Mouse (Mus musculus) CH12.LX (cell line): Measurements from ENCODE around the gene Mn1. TPM values are rescaled to one million over a fixed set of nuclear protein-coding genes. Genes with fewer than 3 reads are reported as not detected.

ENCODE experiments used
- DNase-seq: peaks from one replicate; pipeline ENCODE4 v3.0.0-alpha.2; 2013; ENCODE audit errors: extremely low read depth
- H3K27ac ChIP-seq: 2 replicates; pipeline ENCODE4 v1.5.1; 2012; ENCODE audit warnings: low read depth, mild to moderate bottlenecking, control low read depth, moderate library complexity; ENCODE audit not compliant: insufficient read depth
- H3K27me3 ChIP-seq: replicated peaks from 2 replicates; pipeline ENCODE3; 2012; ENCODE audit warnings: inconsistent platforms
- H3K36me3 ChIP-seq, 2 experiments: replicated peaks in 1 of 2; 2 replicates each; pipeline versions ENCODE3 to v1.6.1; 2012; ENCODE audit warnings: inconsistent platforms in 1 of 2, low read length in 1 of 2, mild to moderate bottlenecking in 1 of 2, mixed read lengths in 1 of 2, moderate library complexity in 1 of 2; ENCODE audit not compliant: control insufficient read depth in 1 of 2, insufficient read depth in 1 of 2
- H3K4me1 ChIP-seq, 2 experiments: 2 replicates each; pipeline ENCODE4 v1.6.1; 2012; ENCODE audit warnings: inconsistent platforms in 1 of 2, moderate library complexity in 1 of 2; ENCODE audit not compliant: insufficient read depth in 2 of 2, control insufficient read depth in 1 of 2
- H3K4me2 ChIP-seq: 2 replicates; pipeline ENCODE4 v1.6.1; 2012; ENCODE audit warnings: low read depth, mild to moderate bottlenecking, control low read depth; ENCODE audit not compliant: poor library complexity, insufficient read depth, severe bottlenecking
- H3K4me3 ChIP-seq, 3 experiments: fragments of 150-350 bp in 1 of 3; sonication (generic) in 1 of 3; replicated peaks in 1 of 3; 2 replicates each; pipeline versions ENCODE3 to v1.5.1; 2011 to 2012; ENCODE audit warnings: low read depth in 2 of 3, low read length in 2 of 3, mild to moderate bottlenecking in 2 of 3, moderate library complexity in 2 of 3, control low read depth in 1 of 3, improper control_type of control experiment in 1 of 3, inconsistent platforms in 1 of 3, mixed read lengths in 1 of 3; ENCODE audit not compliant: poor library complexity in 1 of 3
- H3K79me2 ChIP-seq: replicated peaks from 2 replicates; pipeline ENCODE4 v1.6.1; 2012; ENCODE audit warnings: mild to moderate bottlenecking, moderate library complexity; ENCODE audit not compliant: control insufficient read depth, poor library complexity, insufficient read depth, severe bottlenecking; ENCODE audit errors: extremely low read depth
- H3K9ac ChIP-seq: 2 replicates; pipeline ENCODE4 v1.6.1; 2012; ENCODE audit warnings: low read depth, mild to moderate bottlenecking, control low read depth, moderate library complexity; ENCODE audit not compliant: insufficient read depth
- H3K9me3 ChIP-seq: replicated peaks from 2 replicates; pipeline ENCODE3; 2012; ENCODE audit warnings: low read length, inconsistent platforms, mixed read lengths
- CTCF ChIP-seq, 2 experiments: IDR thresholded peaks in 1 of 2; conservative IDR thresholded peaks in 1 of 2; 2 replicates each; pipeline ENCODE4 v1.5.1; 2011 to 2012; ENCODE audit warnings: low read depth in 2 of 2, low read length in 2 of 2, improper control_type of control experiment in 1 of 2, inconsistent platforms in 1 of 2, mild to moderate bottlenecking in 1 of 2, moderate library complexity in 1 of 2
- E2F4 ChIP-seq: IDR thresholded peaks from 2 replicates; pipeline ENCODE4 v1.6.1; 2011; ENCODE audit warnings: low read depth, low read length, improper control_type of control experiment; ENCODE audit not compliant: insufficient replicate concordance
- ELF1 ChIP-seq: IDR thresholded peaks from 2 replicates; pipeline ENCODE4 v1.6.1; 2014; ENCODE audit warnings: low read depth, mild to moderate bottlenecking, inconsistent platforms, low read length, improper control_type of control experiment
- GABPA ChIP-seq: IDR thresholded peaks from 2 replicates; pipeline ENCODE4 v1.6.1; 2012; ENCODE audit warnings: low read depth, low read length, improper control_type of control experiment, inconsistent platforms; ENCODE audit not compliant: insufficient replicate concordance
- JUN ChIP-seq: IDR thresholded peaks from 2 replicates; pipeline ENCODE4 v1.6.1; 2011; ENCODE audit warnings: low read depth, mild to moderate bottlenecking, low read length, improper control_type of control experiment, moderate library complexity; ENCODE audit not compliant: insufficient read depth
- MEF2A ChIP-seq: IDR thresholded peaks from 2 replicates; pipeline ENCODE4 v1.6.1; 2014; ENCODE audit warnings: low read depth, mild to moderate bottlenecking, inconsistent platforms, low read length, improper control_type of control experiment, borderline replicate concordance
- MXI1 ChIP-seq: IDR thresholded peaks from 2 replicates; pipeline ENCODE4 v1.6.1; 2011; ENCODE audit warnings: mild to moderate bottlenecking, low read depth, low read length, improper control_type of control experiment
- MYC ChIP-seq: IDR thresholded peaks from 2 replicates; pipeline ENCODE4 v1.6.1; 2011; ENCODE audit warnings: low read depth, mild to moderate bottlenecking, improper control_type of control experiment, low read length
- NRF1 ChIP-seq: IDR thresholded peaks from 2 replicates; pipeline ENCODE4 v1.6.1; 2014; ENCODE audit warnings: low read depth, mild to moderate bottlenecking, inconsistent platforms, low read length, improper control_type of control experiment, moderate library complexity
- RCOR1 ChIP-seq: conservative IDR thresholded peaks from 2 replicates; pipeline ENCODE4 v1.6.1; 2012; ENCODE audit warnings: low read depth, mild to moderate bottlenecking, inconsistent platforms, low read length, improper control_type of control experiment
- USF2 ChIP-seq: conservative IDR thresholded peaks from 2 replicates; pipeline ENCODE4 v1.6.1; 2011; ENCODE audit warnings: low read depth, low read length, improper control_type of control experiment
- ZNF384 ChIP-seq: IDR thresholded peaks from 2 replicates; pipeline ENCODE4 v1.6.1; 2012; ENCODE audit warnings: low read depth, low read length, improper control_type of control experiment, inconsistent platforms
- dilution Hi-C: fragments of 300-500 bp; cut with MboI; formaldehyde crosslinking; loops from 2 replicates; pipeline ENCODE4 v1.14.3; 2020; ENCODE audit warnings: low sequenced_read_pairs; ENCODE audit not compliant: extremely low pct_unique_long_range_greater_than_20kb, extremely low pct_ligation_motif_present
- in situ Hi-C: fragments of 300-500 bp; cut with MboI; formaldehyde crosslinking; loops from 3 replicates; pipeline ENCODE4 v1.14.3; 2019; ENCODE audit warnings: low sequenced_read_pairs, low pct_ligation_motif_present, low pct_unique_long_range_greater_than_20kb, mixed read lengths
- polyA plus RNA-seq: library from polyadenylated mRNA; unstranded; fragments of >175 nt; gene quantifications from 2 replicates; pipeline ENCODE4 v1.2.1, GENCODE M21; 2012; ENCODE audit warnings: low read depth; ENCODE audit not compliant: insufficient read length
- total RNA-seq, 2 experiments: library from RNA; depleted of rRNA; stranded (reverse); fragments of 300-350 nt in 1 of 2; fragments of >200 nt in 1 of 2; gene quantifications; 2 replicates each; pipeline ENCODE4 v1.2.3; 2012 to 2014

Mn1 gene
- total and polyA plus RNA-seq, 3 experiments: not detected

- Histone ChIP-seq H3K27me3 (no peaks in the 10 kb centered on the region), H3K4me1 (no peaks in the 10 kb centered on the region), H3K9me3 (no peaks in the 10 kb centered on the region), H3K79me2 (peaks cover 4% of the 10 kb centered on the region), H3K4me2 (no peak overlapping the region), H3K27ac (no peak overlapping the region), H3K4me3 (no peak overlapping the region), H3K36me3 (peaks cover 59 to 91% of the 10 kb centered on the region in 2 experiments), H3K9ac (no peak overlapping the region)
- dilution Hi-C loops: no loop called here
- in situ Hi-C loops: no loop called here
- no peak for DNase-seq
- TF ChIP-seq MEF2A: no peak
- TF ChIP-seq ELF1: no peak
- TF ChIP-seq GABPA: no peak
- no peak for TF ChIP-seq ZNF384
- TF ChIP-seq MXI1: no peak
- TF ChIP-seq NRF1: no peak
- no peak for TF ChIP-seq RCOR1
- TF ChIP-seq E2F4: no peak
- TF ChIP-seq JUN: no peak
- TF ChIP-seq MYC: no peak
- no peak for TF ChIP-seq CTCF (conservative IDR thresholded peaks at IDR 0.05 in 1 of 2, IDR thresholded peaks at IDR 0.05 in 1 of 2; ENCODE audit: low read depth in 2 of 2, low read length in 2 of 2)
Measured at GRCm38 (mm10) chr5:111368576-111368975, 48.6 kb upstream of the Mn1 start.

- in situ Hi-C loops: no loop called here
- no peak overlapping the region for H3K4me3 ChIP-seq
- no peaks in the 10 kb centered on the region; the same call in 1 of the 2 replicates for H3K79me2 ChIP-seq
- dilution Hi-C loops: no loop called here
- peaks cover 0 to 5% of the 10 kb centered on the region in 2 experiments; a peak in 1 of 4 replicates for H3K4me1 ChIP-seq
- H3K27ac ChIP-seq: no peak overlapping the region
- no peak overlapping the region for H3K4me2 ChIP-seq
- H3K9me3 ChIP-seq: no peaks in the 10 kb centered on the region
- no peaks in the 10 kb centered on the region for H3K27me3 ChIP-seq
- peaks cover 84 to 99% of the 10 kb centered on the region in 2 experiments for H3K36me3 ChIP-seq
- DNase-seq: no peak
- H3K9ac ChIP-seq: no peak overlapping the region
- TF ChIP-seq JUN: no peak
- TF ChIP-seq MEF2A: no peak
- TF ChIP-seq USF2: no peak
- TF ChIP-seq NRF1: no peak
Measured at GRCm38 (mm10) chr5:111375616-111376015, 41.5 kb upstream of the Mn1 start.
